Mouse (Mus musculus) liver, adult 2 months (tissue): Measurements from ENCODE around the gene B3galt4.

ENCODE experiments used
- CTCF ChIP-seq: fragments of 200-500 bp; IDR thresholded peaks from 2 replicates; pipeline ENCODE4 v1.5.1; 2011; ENCODE audit warnings: low read depth, low read length, control low read depth
- POLR2A ChIP-seq: fragments of 200-500 bp; IDR thresholded peaks from 2 replicates; pipeline ENCODE4 v1.6.1; 2011; ENCODE audit warnings: low read length, control low read depth; ENCODE audit not compliant: insufficient read depth; ENCODE audit errors: extremely low read depth

GRCm38 (mm10) chr17:33979512-33980050 is 28.3 kb upstream of the B3galt4 start:
- no peak for TF ChIP-seq CTCF
- TF ChIP-seq POLR2A = no peak
